In genomic region chr2:145840320-145840719, GRCm38 (mm10) we compare ENCODE assay signal across 30 mouse cellular contexts.
DNase-seq lines count a peak whose midpoint lies in the region; ATAC-seq lines count a peak whose summit lies in the region.
"Had no signal": no experiment of that assay in that cellular context is flagged by ENCODE, and none has a peak within 500 bp of the region (broad histone marks: within the 10 kb centered on the region; RNA-seq: fewer than 3 reads in every experiment).

No protein-coding gene starts in this region.

- no peaks in the 10 kb centered on the region for H3K36me3 ChIP-seq in hindbrain, embryonic 14.5 days (replicated peaks; ENCODE audit: control insufficient read depth, insufficient read depth)
- no peaks in the 10 kb centered on the region for H3K36me3 ChIP-seq in hindbrain, embryonic 10.5 days
- no peaks in the 10 kb centered on the region for H3K36me3 ChIP-seq in midbrain, embryonic 13.5 days
- H3K36me3 ChIP-seq in midbrain, embryonic 14.5 days (ENCODE audit: control insufficient read depth, insufficient read depth, low read length), result no peaks in the 10 kb centered on the region
- no peaks in the 10 kb centered on the region for H3K36me3 ChIP-seq in midbrain, embryonic 16.5 days (ENCODE audit: control insufficient read depth, insufficient read depth, low read length)

- no peak overlapping the region for H3K4me3 ChIP-seq in hindbrain, embryonic 14.5 days (replicated peaks; ENCODE audit: low read length)
- no peak overlapping the region for H3K4me3 ChIP-seq in hindbrain, embryonic 10.5 days
- H3K4me3 ChIP-seq in midbrain, embryonic 13.5 days (replicated peaks), result no peak overlapping the region
- H3K4me3 ChIP-seq in midbrain, embryonic 14.5 days (replicated peaks; ENCODE audit: low read depth, low read length), result no peak overlapping the region
- H3K4me3 ChIP-seq in midbrain, embryonic 16.5 days (ENCODE audit: low read depth, low read length), result no peak overlapping the region
- H3K4me3 ChIP-seq: embryonic facial prominence, embryonic 13.5 days; forebrain, embryonic 13.5 days; gastrocnemius, adult 2 months had no signal

- WGBS in hindbrain, embryonic 14.5 days, result 84% methylated on average over 3 of the region's 3 CpGs
- 81% methylated on average over 3 of the region's 3 CpGs for WGBS in hindbrain, embryonic 10.5 days
- 73% methylated on average over 3 of the region's 3 CpGs for WGBS in midbrain, embryonic 13.5 days
- WGBS in midbrain, embryonic 14.5 days, result 71% methylated on average over 3 of the region's 3 CpGs
- 68% methylated on average over 3 of the region's 3 CpGs for WGBS in midbrain, embryonic 16.5 days

- H3K4me2 ChIP-seq in hindbrain, embryonic 14.5 days (replicated peaks), result no peak overlapping the region
- no peak overlapping the region for H3K4me2 ChIP-seq in midbrain, embryonic 13.5 days (replicated peaks)
- H3K4me2 ChIP-seq in midbrain, embryonic 14.5 days (ENCODE audit: low read length), result no peak overlapping the region
- no peak overlapping the region for H3K4me2 ChIP-seq in midbrain, embryonic 16.5 days (ENCODE audit: low read length)
- H3K4me2 ChIP-seq: embryonic facial prominence, embryonic 13.5 days; forebrain, embryonic 13.5 days; heart, embryonic 11.5 days had no signal

- intact Hi-C loops in left cerebral cortex, postnatal 36 days (cut with DNase I), result no loop called here

- no peak for DNase-seq in hindbrain, embryonic 14.5 days (ENCODE audit: low spot score)
- DNase-seq in hindbrain, embryonic 10.5 days (ENCODE audit: low spot score), result no peak
- DNase-seq in midbrain, embryonic 14.5 days, result no peak
- DNase-seq in left cerebral cortex, postnatal 36 days (ENCODE audit: low spot score in 2 of 2), result no peak
- DNase-seq: adrenal gland, adult 2 months; adrenal gland, postnatal 36 days; B cell, adult 2 months; cerebellum, adult 18-20 months; cerebellum, postnatal 10 days; gastrocnemius, adult 2 months; gastrocnemius, postnatal 36 days; heart, adult 18-20 months; heart, postnatal 4 days; kidney, adult 8-10 months; kidney, postnatal 10 days; layer of hippocampus, adult 9-11 months; liver; lung, adult 2 months; lung, postnatal 10 days; right cerebral cortex, adult 18-20 months; right cerebral cortex, postnatal 4 days; thymus, adult 2 months had no signal

- H3K4me1 ChIP-seq in hindbrain, embryonic 14.5 days (replicated peaks; ENCODE audit: control insufficient read depth, insufficient read depth, low read length), result no peaks in the 10 kb centered on the region
- H3K4me1 ChIP-seq in hindbrain, embryonic 10.5 days (replicated peaks), result peaks cover 11% of the 10 kb centered on the region
- H3K4me1 ChIP-seq in midbrain, embryonic 13.5 days (replicated peaks), result peaks cover 10% of the 10 kb centered on the region; the same call in 1 of the 2 replicates
- 0 out of 2 replicates have a peak, but pooled peaks cover 4% of the 10 kb centered on the region for H3K4me1 ChIP-seq in midbrain, embryonic 14.5 days (ENCODE audit: control insufficient read depth, insufficient read depth, low read length)
- peaks cover 8% of the 10 kb centered on the region for H3K4me1 ChIP-seq in midbrain, embryonic 16.5 days (ENCODE audit: control insufficient read depth, insufficient read depth, low read length)
- H3K4me1 ChIP-seq: embryonic facial prominence, embryonic 13.5 days had no signal

- ATAC-seq in hindbrain, embryonic 14.5 days (ENCODE audit: low FRiP score), result 0 out of 2 replicates have a peak, but pooled peaks have one; percentile 34
- ATAC-seq in midbrain, embryonic 13.5 days, result 0 out of 2 replicates have a peak, but pooled peaks have one; percentile 52
- no peak for ATAC-seq in midbrain, embryonic 14.5 days (ENCODE audit: low FRiP score, low TSS enrichment)
- ATAC-seq in midbrain, embryonic 16.5 days, result peak; percentile 54
- ATAC-seq: activated CD4-positive, CD25-positive, alpha-beta regulatory T cell, adult 4 months had no signal

- H3K27ac ChIP-seq in hindbrain, embryonic 14.5 days, result no peak overlapping the region
- no peak overlapping the region for H3K27ac ChIP-seq in hindbrain, embryonic 10.5 days
- H3K27ac ChIP-seq in midbrain, embryonic 13.5 days, result no peak overlapping the region
- H3K27ac ChIP-seq in midbrain, embryonic 14.5 days (replicated peaks; ENCODE audit: low read depth, low read length), result no peak overlapping the region
- H3K27ac ChIP-seq in midbrain, embryonic 16.5 days (ENCODE audit: low read length), result no peak overlapping the region
- H3K27ac ChIP-seq: embryonic facial prominence, embryonic 13.5 days; forebrain, embryonic 13.5 days; gastrocnemius, adult 2 months; liver, embryonic 14.5 days; macrophage had no signal

- H3K9me3 ChIP-seq in hindbrain, embryonic 14.5 days (ENCODE audit: control insufficient read depth, low read length), result no peaks in the 10 kb centered on the region
- no peaks in the 10 kb centered on the region for H3K9me3 ChIP-seq in hindbrain, embryonic 10.5 days
- H3K9me3 ChIP-seq in midbrain, embryonic 13.5 days, result no peaks in the 10 kb centered on the region
- H3K9me3 ChIP-seq in midbrain, embryonic 14.5 days (ENCODE audit: control insufficient read depth, low read length), result no peaks in the 10 kb centered on the region
- H3K9me3 ChIP-seq in midbrain, embryonic 16.5 days (replicated peaks; ENCODE audit: control insufficient read depth, low read length, poor library complexity, severe bottlenecking), result no peaks in the 10 kb centered on the region
- H3K9me3 ChIP-seq: embryonic facial prominence, embryonic 13.5 days; forebrain, embryonic 13.5 days had no signal

- H3K9ac ChIP-seq in hindbrain, embryonic 14.5 days, result no peak overlapping the region
- no peak overlapping the region for H3K9ac ChIP-seq in midbrain, embryonic 13.5 days (replicated peaks)
- H3K9ac ChIP-seq in midbrain, embryonic 14.5 days (replicated peaks; ENCODE audit: low read length), result no peak overlapping the region
- no peak overlapping the region for H3K9ac ChIP-seq in midbrain, embryonic 16.5 days (ENCODE audit: low read depth, low read length)
- H3K9ac ChIP-seq: embryonic facial prominence, embryonic 13.5 days; forebrain, embryonic 13.5 days; liver, embryonic 14.5 days had no signal

- H3K27me3 ChIP-seq in hindbrain, embryonic 14.5 days (ENCODE audit: control insufficient read depth, insufficient read depth, low read length), result no peaks in the 10 kb centered on the region
- H3K27me3 ChIP-seq in hindbrain, embryonic 10.5 days (ENCODE audit: insufficient read depth, poor library complexity, severe bottlenecking), result no peaks in the 10 kb centered on the region
- no peaks in the 10 kb centered on the region for H3K27me3 ChIP-seq in midbrain, embryonic 13.5 days
- H3K27me3 ChIP-seq in midbrain, embryonic 14.5 days (ENCODE audit: control insufficient read depth, insufficient read depth, low read length), result no peaks in the 10 kb centered on the region
- no peaks in the 10 kb centered on the region for H3K27me3 ChIP-seq in midbrain, embryonic 16.5 days (ENCODE audit: control insufficient read depth, insufficient read depth, low read depth, low read length)
- H3K27me3 ChIP-seq: embryonic facial prominence, embryonic 13.5 days; forebrain, embryonic 13.5 days had no signal
